Mouse (Mus musculus): Measurements from ENCODE around the gene Slc12a5.

Gene Slc12a5

DNA sequence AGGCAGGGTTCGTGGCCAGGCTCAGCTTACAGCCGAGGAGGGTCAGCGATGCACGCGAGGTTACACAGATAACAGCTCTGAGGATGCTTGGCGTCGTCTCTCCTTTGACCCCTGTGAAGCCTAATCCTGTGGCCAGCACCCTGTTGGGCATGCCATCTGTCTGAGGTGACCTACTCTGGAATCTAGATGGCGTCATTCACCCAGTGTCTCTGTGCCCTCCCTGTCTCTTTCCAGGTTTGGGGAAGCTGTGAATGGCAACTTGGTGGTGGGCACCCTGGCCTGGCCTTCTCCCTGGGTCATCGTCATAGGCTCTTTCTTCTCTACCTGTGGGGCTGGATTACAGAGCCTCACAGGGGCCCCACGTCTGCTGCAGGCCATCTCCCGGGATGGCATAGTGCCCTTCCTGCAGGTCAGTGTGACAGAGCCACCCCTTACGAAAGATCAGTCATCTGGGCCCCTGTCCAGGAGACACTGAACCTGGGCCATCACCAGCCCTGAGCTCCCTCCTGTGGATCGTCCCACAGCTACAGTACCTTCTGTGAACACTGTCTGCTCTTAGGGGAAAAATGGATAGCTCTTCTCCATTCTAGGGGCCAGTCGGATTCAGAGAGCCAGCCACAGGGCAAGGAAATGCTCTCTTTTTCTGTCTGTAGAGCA is 25.9 kb downstream of the Slc12a5 start:
- DNase-seq: peak; percentile 87

DNA sequence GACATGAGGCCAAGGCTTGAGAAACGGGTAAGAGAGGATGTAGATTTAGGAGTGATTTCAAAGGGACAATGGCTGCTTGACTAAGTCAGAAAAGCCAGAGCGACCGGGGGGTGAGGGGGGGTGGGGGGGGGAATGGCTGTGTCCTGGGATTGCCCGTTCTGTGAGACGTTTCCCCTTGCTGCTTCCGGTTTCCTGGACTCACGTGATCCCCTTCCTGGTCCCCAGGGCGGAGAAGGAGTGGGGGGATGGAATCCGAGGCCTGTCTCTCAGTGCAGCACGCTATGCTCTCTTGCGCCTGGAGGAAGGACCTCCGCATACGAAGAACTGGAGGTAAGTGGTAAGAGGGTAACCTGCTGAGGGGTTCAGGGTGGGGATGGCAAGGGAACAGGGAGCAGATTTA is 28.2 kb downstream of the Slc12a5 start:
- DNase-seq: no peak

DNA sequence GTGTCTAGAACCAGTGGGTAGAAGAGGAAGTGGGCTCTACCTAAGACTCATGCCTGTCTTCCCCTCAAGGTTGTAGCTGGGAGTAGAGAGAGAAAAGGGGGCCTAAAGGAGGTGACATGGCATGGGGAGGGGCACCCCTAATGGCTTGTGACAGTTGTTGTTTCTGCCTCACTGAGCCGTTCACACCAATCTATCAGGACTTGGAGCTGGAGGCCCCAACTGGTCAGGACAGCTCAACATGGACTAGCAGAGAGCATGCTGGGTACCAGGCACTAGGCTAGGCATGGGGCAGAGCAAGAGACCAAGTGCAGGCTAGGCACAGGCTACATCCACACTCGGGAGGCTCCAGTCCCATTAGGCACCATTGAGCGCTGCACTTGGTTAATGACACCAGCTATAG is 30.5 kb downstream of the Slc12a5 start:
- DNase-seq: peak; percentile 25

DNA sequence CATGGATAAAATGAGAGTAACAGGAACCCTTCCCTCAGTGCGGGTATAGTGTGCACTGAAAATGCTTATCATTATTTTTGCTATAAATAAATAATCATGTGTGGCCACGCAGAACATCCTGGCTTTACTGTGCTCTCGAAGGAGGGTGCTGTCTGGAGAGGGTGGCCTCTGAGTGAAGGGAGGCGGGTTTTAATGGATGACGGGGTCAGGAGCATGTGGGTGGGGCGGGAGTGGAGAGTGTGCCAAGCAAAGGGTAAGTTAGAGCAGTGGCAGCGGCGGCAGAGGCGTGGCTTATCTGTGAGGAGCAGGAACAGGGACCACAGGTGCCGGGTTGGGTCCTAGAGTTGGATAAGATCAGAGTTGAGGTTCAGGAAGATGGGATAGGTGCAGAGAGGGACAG is 31.2 kb downstream of the Slc12a5 start:
- DNase-seq: peak; percentile 33

DNA sequence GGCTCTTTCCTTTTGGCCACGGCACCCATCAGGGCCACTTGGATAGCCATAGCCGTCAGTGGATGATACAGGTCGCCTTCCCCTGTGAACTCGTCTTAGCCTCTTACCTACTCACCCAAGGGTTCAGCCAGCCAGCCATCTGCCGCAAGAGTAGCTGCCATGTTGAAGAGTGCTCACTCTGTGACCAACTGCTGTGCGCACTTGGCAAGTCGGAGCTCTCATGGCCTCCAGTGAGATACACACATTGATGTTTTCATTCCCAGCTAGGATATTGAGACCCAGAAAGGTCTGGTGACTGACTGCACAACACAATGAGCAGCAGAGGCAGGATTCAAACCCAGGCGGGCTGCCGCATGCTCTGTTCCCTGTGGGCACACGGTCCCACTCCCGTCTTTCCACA is 33.6 kb downstream of the Slc12a5 start:
- peak; percentile 68 for DNase-seq

DNA sequence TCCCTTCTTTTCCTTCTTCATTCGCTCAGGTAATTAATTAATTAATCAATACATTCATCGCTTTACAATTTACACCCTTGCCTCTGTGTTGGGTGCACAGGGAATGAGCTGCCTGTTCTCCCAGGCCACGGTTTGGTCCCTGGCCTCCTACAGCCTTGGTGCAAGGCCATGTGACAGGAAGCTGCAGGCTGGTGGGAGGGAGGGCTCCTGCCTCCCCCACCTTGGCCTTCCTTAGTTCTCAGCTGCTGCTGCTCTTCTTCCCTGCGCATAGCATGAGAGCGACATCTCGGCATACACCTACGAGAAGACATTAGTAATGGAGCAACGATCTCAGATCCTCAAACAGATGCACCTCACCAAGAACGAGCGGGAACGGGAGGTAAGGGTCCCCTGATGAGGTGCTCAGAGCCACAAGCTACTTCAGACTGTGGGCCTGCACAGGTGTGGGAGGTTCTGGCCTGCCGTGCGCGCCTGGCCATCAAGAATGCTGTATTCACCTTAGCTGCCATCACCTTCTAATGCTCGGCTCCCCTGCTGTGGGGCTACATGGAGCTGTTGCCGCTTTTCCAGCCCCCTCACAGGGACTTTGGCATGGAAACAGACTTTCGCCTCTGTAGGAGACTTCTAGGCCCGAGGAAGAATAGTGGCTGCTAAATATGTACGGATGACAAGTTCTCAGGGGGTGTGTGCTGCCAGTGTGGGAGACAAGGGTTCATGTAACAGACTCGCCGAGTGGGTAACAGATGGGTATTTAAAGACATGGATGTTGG is 34.2 kb downstream of the Slc12a5 start:
- DNase-seq: peak; percentile 59

DNA sequence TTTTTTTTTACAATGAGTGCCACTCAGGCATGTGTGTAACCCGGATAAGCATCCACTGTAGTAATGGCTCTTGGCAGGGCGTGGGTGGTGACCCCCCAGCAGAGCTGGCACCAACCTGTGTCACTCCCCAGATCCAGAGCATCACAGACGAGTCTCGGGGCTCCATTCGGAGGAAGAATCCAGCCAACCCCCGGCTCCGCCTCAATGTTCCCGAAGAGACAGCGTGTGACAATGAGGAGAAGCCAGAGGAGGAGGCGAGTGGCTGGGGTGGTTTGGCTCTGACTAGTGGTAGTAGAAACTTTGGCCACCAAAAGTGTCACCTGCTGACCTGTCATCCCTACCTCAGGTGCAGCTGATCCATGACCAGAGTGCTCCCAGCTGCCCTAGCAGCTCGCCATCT is 35.4 kb downstream of the Slc12a5 start:
- DNase-seq: peak; percentile 43

DNA sequence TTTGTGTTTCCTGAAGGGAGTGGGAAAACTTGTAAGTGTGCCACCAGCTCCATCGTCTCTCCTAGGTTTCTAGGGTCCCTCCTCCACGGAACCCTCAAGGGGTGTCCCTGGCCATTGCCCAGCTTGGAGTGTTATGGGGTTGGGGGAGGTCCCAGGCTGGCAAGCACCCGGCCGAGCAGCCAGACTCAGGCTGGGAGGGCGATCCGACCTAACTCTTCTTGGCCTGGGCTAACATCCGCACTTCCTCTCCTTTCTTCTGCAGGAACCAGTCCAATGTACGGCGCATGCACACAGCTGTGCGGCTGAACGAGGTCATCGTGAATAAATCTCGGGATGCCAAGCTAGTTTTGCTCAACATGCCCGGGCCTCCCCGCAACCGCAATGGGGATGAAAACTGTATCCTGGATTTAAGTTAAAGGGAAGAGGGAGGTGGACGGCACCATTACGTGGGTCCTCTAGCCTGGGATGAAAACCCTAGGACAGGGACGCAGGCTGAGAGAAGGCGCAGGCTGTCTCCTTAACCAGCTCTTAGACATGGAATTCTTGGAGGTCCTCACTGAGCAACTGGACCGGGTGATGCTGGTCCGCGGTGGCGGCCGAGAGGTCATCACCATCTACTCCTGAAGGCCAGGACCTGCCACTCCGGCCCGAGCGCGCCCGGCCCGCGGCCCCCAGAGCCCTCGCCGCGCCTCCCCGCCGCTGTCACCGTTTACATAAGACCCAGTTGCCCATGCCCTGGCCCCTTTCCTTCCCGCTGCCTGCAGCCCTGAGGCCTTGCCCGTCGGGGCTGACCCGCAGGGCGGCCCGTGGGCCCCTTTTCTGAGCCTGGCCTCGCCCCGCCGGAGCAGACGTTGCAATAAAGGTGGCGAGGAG is 36.5 kb downstream of the Slc12a5 start:
- DNase-seq: peak; percentile 42

DNA sequence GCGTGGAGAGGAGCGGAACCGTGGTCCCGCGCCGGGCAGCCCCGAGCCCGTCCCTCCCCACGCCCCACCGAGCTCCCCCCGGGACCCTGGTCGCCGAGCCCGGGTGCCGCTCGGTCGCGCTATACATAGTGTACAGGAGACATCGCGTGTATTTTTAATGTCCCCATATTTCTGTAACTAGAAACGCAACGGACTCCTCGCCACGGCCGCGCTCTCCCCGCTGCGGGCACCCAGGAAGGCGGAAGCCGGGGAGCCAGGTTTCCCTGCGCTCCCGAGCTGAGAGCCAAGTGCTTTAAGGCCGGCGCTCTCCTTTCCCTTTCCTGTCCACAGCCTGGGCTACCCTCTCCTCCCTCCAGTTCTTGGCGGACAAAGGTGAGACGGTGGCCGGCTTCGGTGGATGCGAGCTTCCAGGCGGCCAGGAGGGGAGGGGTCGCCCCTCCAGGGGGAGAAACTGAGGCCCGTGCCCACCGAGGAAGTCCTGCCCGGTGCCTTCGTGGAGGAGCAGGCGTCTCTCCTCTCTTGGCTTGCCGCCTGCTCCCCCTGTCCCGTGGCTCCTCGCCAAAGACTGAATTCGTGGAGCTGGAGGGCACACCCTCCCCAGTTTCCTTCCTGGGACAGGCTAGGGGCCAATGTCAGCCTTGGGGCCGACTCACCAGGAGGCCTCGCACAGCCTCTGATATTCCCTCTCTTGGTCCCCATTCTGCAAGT is 37.3 kb downstream of the Slc12a5 start:
- peak; percentile 51 for DNase-seq

DNA sequence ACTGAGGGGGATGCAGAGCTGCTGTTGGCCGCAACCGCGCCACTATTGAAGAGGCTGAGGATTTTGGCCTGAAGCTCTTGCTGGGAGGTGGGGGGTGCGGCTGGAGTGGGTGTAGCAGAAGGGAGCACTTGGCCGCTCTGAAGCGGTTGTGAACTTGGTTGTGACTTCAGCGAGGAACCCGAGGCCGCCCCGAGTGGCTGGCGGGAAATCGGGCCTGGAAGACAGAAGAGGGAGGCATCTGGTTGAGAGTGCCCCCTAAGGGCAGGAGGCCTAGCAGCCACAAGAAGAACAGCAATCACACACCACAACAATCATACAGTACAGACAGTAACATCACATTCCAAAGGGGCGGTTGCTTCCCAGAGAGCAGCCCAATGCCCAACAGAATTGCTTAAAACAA is 41.4 kb downstream of the Slc12a5 start:
- DNase-seq: peak; percentile 21

DNA sequence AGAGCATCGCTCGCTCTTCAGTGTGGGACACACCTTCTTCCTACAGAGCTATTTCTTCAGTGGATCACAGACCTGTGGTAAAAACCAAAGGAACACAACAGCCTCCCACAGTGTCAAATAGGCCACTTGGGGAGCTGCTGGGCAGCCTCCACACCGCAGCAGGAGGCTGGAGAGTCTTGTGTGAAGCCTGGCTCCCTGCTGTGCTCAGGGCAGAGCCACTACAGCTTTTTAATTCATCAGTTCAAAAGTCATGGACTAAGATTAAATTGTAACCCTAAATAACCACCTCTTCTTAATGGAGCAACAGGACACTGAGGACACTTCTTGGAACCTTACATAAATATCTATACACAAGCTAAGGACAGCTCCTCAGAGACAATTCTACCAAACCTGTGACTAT is 42.5 kb downstream of the Slc12a5 start:
- peak; percentile 37 for DNase-seq

DNA sequence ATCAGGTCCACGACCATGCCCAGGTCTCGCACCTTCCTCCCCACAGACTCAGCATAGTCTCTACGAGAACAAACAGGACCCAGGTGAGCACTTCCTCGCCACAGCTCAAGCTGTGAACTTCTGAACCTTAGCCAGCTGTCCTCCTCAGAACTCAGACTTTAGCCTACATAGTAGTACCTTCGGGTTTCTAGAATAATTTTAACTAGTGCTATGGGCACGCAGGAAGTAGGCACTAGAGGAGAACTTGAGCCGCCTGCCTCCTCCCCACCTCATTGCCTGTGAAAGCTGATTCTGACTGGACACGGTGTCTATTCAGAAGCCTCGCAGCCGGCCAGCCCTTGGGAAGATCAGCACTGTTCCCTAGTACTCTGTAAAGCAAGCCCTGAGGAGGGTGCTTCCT is 43.6 kb downstream of the Slc12a5 start:
- DNase-seq: no peak

DNA sequence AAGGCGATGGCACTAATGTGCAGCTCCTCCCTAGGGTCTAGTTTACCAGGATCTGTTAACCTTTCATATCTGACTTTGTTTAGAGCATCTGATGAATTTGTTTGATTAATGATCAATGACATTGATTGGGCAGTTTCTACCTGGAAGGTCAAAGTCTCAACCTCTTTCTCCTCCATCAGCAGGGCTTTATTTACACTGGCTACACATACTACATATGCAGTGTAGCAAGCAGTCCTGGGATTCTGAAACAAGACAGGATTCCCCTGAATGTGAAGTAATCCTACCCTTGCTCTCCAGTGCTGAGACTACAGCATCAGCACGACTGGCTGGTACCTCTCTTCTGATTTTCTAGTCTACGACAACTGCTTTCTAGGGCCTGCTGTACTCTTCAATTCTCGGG is 46.2 kb downstream of the Slc12a5 start:
- no peak for DNase-seq

DNA sequence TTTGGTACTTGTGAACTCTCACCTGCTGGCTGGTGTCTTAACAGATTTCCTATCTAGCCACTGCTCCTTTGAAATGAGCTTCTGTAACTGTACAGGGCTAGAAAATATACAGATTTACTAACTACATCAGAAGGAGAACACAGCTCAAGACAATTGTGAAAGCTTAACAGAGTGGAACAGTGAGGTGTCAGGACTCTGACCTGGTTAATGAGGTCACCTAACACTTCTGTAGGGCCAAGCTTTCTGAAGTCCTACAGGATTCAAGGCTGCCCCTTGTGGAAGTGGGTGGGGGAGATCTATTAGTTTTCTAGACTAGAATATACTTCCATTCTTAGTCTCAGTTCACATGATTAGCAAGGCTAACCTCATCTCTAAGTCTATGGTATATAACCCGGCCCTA is 47.4 kb downstream of the Slc12a5 start:
- no peak for DNase-seq

DNA sequence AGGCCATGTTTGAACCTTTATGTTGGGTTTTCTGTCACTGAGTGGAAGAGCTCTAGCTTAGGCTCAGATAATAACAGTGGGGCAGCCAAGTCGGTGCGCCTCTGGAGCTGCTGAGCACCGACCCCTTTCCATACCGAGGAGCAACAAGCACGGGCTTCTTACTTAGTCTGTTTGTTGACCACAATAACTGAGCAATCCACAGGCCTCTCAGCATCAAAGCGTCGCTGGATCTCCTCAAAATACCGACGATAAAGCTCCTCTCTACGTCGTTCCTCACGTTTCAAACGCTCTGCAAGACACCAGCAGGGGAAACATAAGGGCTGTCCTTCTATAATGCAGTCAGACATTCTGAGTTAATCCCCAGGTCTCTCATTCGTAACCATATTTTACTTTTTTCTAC is 48.6 kb downstream of the Slc12a5 start:
- DNase-seq: no peak

DNA sequence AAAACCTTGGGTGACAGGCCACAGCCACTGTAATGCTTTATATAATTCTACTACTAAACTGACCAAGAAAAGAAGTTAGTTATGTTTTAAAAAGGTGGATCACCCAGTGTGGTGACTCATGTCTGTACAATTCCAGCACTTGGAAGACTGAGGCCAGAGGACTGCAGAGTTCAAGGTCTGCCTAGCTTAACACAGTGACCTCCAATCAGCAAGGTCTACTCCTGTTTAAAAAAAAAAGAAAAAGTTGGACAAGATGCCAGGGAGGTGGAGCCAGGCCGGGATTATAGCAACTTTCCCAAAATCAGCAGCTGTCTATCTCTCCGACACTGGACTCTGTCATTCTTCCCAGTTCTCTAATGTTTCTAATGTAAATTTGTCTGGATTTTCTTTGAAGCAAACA is 49.0 kb downstream of the Slc12a5 start:
- no peak for DNase-seq

DNA sequence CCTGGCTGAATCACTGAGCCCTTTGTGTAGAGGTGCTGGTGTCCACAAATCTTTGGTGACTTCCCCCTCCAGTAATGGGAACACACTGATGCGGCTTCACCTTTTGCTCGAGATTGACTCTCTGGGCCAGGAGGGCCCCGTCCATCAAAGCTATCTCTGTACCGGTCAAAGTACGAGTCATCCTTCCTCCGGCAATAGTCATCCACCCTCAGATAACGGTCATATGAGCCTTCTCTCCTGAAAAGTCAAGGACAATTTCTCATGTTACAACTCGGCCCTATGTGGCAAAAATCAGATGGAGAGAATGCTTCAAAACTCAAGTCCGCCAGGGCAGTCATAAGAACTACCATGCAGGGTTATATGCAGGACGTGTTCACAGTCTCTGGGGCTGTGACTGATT is 49.7 kb downstream of the Slc12a5 start:
- DNase-seq: no peak

DNA sequence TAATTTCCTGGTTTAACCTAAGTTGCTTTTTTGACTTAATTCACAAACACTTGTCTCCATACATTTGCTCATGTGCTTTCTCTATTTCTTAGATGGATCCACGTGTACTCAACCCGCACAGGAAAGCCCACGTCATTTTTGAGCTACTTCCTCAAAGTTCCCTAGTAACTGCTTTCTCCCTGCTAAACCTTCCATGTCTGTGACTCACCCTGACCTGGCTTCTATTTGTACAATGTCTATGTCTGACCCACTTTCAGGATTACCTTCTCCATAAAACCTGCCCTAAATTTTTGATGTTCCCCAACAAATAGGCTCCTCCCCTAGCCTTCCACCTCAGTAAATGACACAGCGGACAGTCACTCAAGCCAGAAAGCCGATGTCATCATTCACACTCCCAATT is 54.3 kb downstream of the Slc12a5 start:
- DNase-seq: no peak

DNA sequence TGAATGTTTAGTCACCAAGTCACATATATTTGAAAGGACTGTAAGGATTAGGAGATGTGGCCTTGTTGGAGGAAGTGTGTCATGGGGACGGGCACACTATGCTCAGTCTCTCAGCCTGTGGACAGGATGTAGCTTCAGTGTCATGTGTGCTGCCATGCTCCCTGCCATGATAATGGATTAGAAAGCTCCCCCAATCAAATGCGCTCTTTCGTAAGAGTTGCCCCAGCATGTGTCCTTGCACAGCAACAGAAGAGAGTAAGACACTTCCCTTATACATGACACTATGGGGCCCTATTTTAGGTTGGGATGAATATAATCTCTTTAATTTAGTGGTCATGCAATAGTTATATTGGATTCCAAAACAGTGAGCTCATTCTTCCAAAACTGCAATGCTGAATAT is 59.9 kb downstream of the Slc12a5 start:
- DNase-seq: no peak

DNA sequence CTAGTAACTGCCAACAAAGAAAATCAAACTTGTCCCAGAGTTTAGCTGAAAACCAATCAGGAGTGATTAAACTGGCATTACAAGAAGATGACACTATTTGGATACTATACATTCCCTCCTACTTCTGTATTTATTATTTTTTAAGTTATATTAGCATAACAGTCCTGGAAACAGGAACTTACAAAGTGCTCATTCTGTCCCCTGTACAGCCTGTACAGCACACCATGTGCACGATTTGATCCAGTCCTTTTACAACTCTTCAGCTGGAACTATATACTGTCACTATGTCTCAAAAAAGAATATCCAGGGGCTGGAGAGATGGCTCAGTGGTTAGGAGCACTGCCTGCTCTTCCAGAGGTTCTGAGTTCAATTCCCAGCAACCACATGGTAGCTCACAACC is 66.6 kb downstream of the Slc12a5 start:
- no peak for DNase-seq

DNA sequence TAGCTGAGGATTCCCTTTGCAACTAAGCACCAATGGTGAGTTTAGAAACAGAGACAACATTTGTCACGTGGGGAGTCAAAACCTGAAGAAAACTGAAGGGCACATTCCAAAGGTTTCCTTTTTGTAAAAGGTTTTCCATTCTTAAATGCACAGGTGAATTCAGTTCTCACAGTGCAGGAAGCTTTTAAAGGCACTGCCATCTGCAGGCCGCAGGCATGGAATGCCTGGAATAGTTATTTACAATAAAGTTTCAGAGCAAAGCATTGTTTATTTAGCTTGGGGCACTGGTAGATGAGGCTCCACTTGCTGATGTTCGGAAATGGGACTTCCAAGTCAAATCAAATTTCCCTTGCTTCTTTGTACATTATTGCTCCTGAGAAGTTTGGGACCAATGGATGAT is 71.9 kb downstream of the Slc12a5 start:
- DNase-seq: peak; percentile 39

DNA sequence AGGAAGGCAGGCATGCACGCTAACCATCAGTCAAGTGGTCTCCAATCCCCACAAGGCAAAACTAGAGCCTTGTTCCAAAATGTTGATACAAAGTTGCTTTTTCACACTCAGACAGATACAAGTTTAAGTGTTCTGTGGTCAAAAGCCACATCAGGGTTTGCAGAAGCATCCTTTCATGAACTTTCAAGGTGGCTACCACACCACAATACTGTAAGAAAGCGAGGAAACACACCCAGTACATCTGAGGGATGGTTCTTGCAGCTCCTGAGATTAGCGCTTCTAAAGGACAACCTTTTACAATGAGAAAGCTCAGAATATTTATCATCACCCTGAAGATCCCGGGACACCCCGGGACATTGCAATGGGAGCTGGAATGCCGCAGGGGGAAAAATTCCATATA is 72.7 kb downstream of the Slc12a5 start:
- no peak for DNase-seq
